In genomic region chr9:3404372-3404771, GRCm38 (mm10) we compare ENCODE assay signal across 8 mouse cellular contexts. TPM values are rescaled to one million over a fixed set of nuclear protein-coding genes. Genes with fewer than 3 reads are reported as not detected.
DNase-seq lines count a peak whose midpoint lies in the region; ATAC-seq lines count a peak whose summit lies in the region.

No protein-coding gene starts in this region.

- H3K4me1 ChIP-seq in kidney, embryonic 16.5 days (ENCODE audit: insufficient read depth, low read length), result no peaks in the 10 kb centered on the region
- no peaks in the 10 kb centered on the region; the same call in 1 of the 2 replicates for H3K4me1 ChIP-seq in liver, embryonic 16.5 days (ENCODE audit: control insufficient read depth, low read depth, low read length)
- H3K4me1 ChIP-seq in neural tube, embryonic 14.5 days (ENCODE audit: control insufficient read depth, insufficient read depth, low read length), result 0 out of 2 replicates have a peak, but pooled peaks cover 2% of the 10 kb centered on the region

- peak; percentile 4 for DNase-seq in urinary bladder, postnatal 25 days (ENCODE audit: low spot score)
- DNase-seq in urinary bladder, adult 18-20 months (ENCODE audit: low spot score in 2 of 2), result no peak
- DNase-seq in cerebellum, postnatal 14 days, result peak; percentile 11 to 37
- DNase-seq in gastrocnemius, adult 8-10 months (ENCODE audit: low spot score in 2 of 2), result no peak

- peak overlapping the region; percentile 85 for H3K4me3 ChIP-seq in kidney, embryonic 16.5 days (ENCODE audit: low read length)
- H3K4me3 ChIP-seq in liver, embryonic 16.5 days (ENCODE audit: low read depth, low read length), result peak overlapping the region; percentile 73
- H3K4me3 ChIP-seq in neural tube, embryonic 14.5 days (ENCODE audit: low read depth, low read length), result peak overlapping the region; percentile 51

- H3K9ac ChIP-seq in kidney, embryonic 16.5 days (replicated peaks; ENCODE audit: low read length), result peak overlapping the region; percentile 86
- peak overlapping the region; percentile 70 for H3K9ac ChIP-seq in liver, embryonic 16.5 days (ENCODE audit: low read depth, low read length)
- H3K9ac ChIP-seq in neural tube, embryonic 14.5 days (replicated peaks; ENCODE audit: low read depth, low read length), result peak overlapping the region; percentile 41

- WGBS in kidney, embryonic 16.5 days, result under 1% methylated on average over 13 of the region's 13 CpGs
- under 1% methylated on average over 13 of the region's 13 CpGs for WGBS in liver, embryonic 16.5 days (ENCODE audit: insufficient replicate concordance)
- WGBS in neural tube, embryonic 14.5 days, result 1% methylated on average over 13 of the region's 13 CpGs

- no peaks in the 10 kb centered on the region for H3K9me3 ChIP-seq in kidney, embryonic 16.5 days (ENCODE audit: low read length)
- no peaks in the 10 kb centered on the region for H3K9me3 ChIP-seq in liver, embryonic 16.5 days (replicated peaks; ENCODE audit: control insufficient read depth, low read length)
- H3K9me3 ChIP-seq in neural tube, embryonic 14.5 days (ENCODE audit: control insufficient read depth, low read length), result no peaks in the 10 kb centered on the region

- peak overlapping the region; percentile 83 for H3K27ac ChIP-seq in kidney, embryonic 16.5 days (ENCODE audit: low read length)
- peak overlapping the region; percentile 75; the same call in 1 of the 2 replicates for H3K27ac ChIP-seq in liver, embryonic 16.5 days (ENCODE audit: low read length)
- no peak overlapping the region for H3K27ac ChIP-seq in neural tube, embryonic 14.5 days (ENCODE audit: low read depth, low read length)

- no peaks in the 10 kb centered on the region for H3K36me3 ChIP-seq in kidney, embryonic 16.5 days (ENCODE audit: insufficient read depth, low read length)
- H3K36me3 ChIP-seq in liver, embryonic 16.5 days (ENCODE audit: control insufficient read depth, insufficient read depth), result no peaks in the 10 kb centered on the region
- no peaks in the 10 kb centered on the region for H3K36me3 ChIP-seq in neural tube, embryonic 14.5 days (ENCODE audit: control insufficient read depth, insufficient read depth, low read length)

- no peaks in the 10 kb centered on the region for H3K27me3 ChIP-seq in kidney, embryonic 16.5 days (ENCODE audit: insufficient read depth, low read length)
- no peaks in the 10 kb centered on the region for H3K27me3 ChIP-seq in liver, embryonic 16.5 days (ENCODE audit: control insufficient read depth, insufficient read depth, low read depth, low read length)
- H3K27me3 ChIP-seq in neural tube, embryonic 14.5 days (ENCODE audit: control insufficient read depth, insufficient read depth, low read length), result no peaks in the 10 kb centered on the region

- peak overlapping the region; percentile 73 for H3K4me2 ChIP-seq in kidney, embryonic 16.5 days (replicated peaks; ENCODE audit: low read depth, low read length)
- H3K4me2 ChIP-seq in liver, embryonic 16.5 days (ENCODE audit: low read depth, low read length), result peak overlapping the region; percentile 68
- H3K4me2 ChIP-seq in neural tube, embryonic 14.5 days (ENCODE audit: low read depth, low read length), result peak overlapping the region; percentile 63

- ATAC-seq in granulocyte monocyte progenitor cell, adult 5-6 weeks (replicated peaks; ENCODE audit: poor library complexity, severe bottlenecking), result peak; percentile 47
- ATAC-seq in kidney, embryonic 16.5 days (ENCODE audit: low FRiP score, low TSS enrichment), result peak; percentile 42; the same call in 1 of the 2 replicates
- ATAC-seq in liver, embryonic 16.5 days (ENCODE audit: low read depth), result no peak
- ATAC-seq in neural tube, embryonic 14.5 days (ENCODE audit: low read depth), result peak; percentile 18; the same call in 1 of the 2 replicates

RNA-seq across cellular contexts. Expression of gene Cwf19l2, which starts 1.0 kb away (rescaled TPM):
- 15.6 and 25.7 TPM in 2 replicates for total RNA-seq in granulocyte monocyte progenitor cell, adult 5-6 weeks (2014; fragmentation: Nextera tagmentation)
- 34.7 and 39.7 TPM in 2 replicates for total RNA-seq in granulocyte monocyte progenitor cell, adult 5-6 weeks (2017)
- 12.2 and 17.8 TPM in 2 replicates for polyA plus RNA-seq in kidney, embryonic 16.5 days (2015; fragmentation: Nextera tagmentation; extraction: Ambion mirVana)
- 4.0 TPM in 2 replicates for polyA plus RNA-seq in liver, embryonic 16.5 days (2015; fragmentation: Nextera tagmentation; extraction: Ambion mirVana)
- polyA plus RNA-seq in neural tube, embryonic 14.5 days (2014; fragmentation: Nextera tagmentation; extraction: Ambion mirVana), result 13.5 and 13.8 TPM in 2 replicates
- 10 to 100 TPM; 16.5 to 19.0 (median 17.8) TPM for total RNA-seq in gastrocnemius, adult 8-10 months (2022)

Comparison
In these comparisons a context has a peak if more than half of its experiments do, and no peak if none do; other contexts are left out.
1. DNase-seq: peak in urinary bladder, postnatal 25 days (single experiment) and cerebellum, postnatal 14 days (2 of 2); none in urinary bladder, adult 18-20 months (0 of 2) and gastrocnemius, adult 8-10 months (0 of 2).
2. Peak in every context shown above with its lines, with median percentiles within 50 percentile points of each other: H3K4me2 ChIP-seq, H3K4me3 ChIP-seq and H3K9ac ChIP-seq.